Mouse (Mus musculus): ENCODE measurements around the gene Dnajc7. TPM values are rescaled to one million over a fixed set of nuclear protein-coding genes. Genes with fewer than 3 reads are reported as not detected.

Dnajc7 gene
- polyA plus RNA-seq, 1 experiment from 2014 or later, result 282 TPM

DNA sequence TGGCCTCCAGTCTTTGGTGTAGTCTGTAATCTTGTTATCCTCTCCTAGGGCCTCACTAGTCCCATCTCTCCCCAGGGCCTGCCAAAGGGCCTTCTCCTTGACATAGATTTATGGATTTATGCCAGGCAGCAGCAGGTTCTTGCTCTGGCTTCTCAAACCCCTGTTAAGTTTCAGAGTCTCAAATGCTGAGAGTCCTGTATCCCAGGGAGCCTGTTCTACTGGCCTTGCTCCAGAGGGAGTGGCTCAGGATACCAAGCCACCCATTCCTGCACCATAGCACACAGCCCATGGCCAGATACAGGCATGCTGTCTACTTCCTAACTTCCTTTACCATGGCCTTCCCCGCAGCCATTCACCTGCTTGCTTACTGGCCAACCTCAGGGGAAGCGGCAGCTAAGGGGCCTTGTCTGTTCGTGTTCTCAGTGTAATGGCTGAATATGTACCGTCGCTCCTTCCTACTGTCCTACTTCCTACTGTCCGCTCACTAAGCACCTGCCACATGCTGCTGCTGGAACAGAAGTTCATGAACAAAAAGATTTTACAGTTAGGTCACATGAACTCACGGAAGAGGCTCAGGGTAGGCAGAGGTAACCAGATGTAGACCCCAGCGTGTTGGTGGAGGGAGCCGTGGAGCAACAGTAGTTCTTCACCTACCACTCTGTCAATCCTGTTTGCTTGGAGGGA is 40.7 kb downstream of the Dnajc7 start:
- Histone ChIP-seq H3K27ac (no peak overlapping the region), H3K9ac (replicated peaks) (no peak overlapping the region), H3K27me3 (0 out of 2 replicates have a peak, but pooled peaks cover 4% of the 10 kb centered on the region), H3K4me3 (replicated peaks) (no peak overlapping the region), H3K4me1 (replicated peaks) (peaks cover 13% of the 10 kb centered on the region), H3K9me3 (no peaks in the 10 kb centered on the region), H3K4me2 (no peak overlapping the region), H3K36me3 (peaks cover 68% of the 10 kb centered on the region)
- no peak for ATAC-seq (ENCODE audit: insufficient number of reproducible peaks, insufficient read depth, low FRiP score, low TSS enrichment, low read depth)
- WGBS, result 90% methylated on average over 9 of the region's 9 CpGs

DNA sequence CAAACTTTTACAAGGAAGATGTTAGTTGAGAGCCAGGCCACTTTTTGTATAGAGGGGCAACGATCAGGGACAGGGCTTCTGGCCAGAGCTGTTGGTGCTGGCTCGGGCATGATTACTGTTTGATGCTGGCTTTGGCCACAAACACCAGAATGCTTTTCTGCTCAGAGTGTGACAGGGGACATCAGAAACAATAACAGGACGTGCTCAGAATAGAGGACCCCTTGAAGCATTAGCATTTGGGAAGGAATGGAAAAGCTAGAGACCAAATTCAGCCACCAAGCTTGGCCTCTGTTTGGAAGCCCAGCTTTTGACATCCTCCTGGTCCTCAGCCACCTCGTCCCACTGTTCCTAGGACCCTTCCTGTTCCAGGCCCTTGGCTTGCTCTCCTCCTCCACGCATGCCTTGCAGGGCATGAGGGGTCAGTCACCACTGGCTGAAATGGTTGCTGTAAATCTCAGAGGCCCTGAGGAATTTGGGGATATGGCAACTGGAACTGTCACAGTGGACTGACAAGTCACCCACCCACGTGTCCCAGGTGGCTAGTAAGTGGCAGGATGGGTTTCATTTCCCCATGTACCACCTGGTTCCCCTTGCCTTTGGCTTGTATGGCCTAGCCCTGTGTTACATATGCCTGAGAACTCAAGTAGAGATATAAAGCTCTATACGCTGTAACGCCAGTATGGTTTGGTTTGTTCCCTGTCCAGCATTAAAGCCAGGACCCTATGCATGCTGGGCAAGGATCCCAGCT is 41.9 kb downstream of the Dnajc7 start:
- Histone ChIP-seq H3K4me2 (no peak overlapping the region), H3K27me3 (0 out of 2 replicates have a peak, but pooled peaks cover 4% of the 10 kb centered on the region), H3K9me3 (no peaks in the 10 kb centered on the region), H3K4me3 (replicated peaks) (no peak overlapping the region), H3K4me1 (replicated peaks) (peaks cover 13% of the 10 kb centered on the region), H3K9ac (replicated peaks) (no peak overlapping the region), H3K27ac (no peak overlapping the region), H3K36me3 (peaks cover 56% of the 10 kb centered on the region)
- no peak for ATAC-seq (ENCODE audit: insufficient number of reproducible peaks, insufficient read depth, low FRiP score, low TSS enrichment, low read depth)
- WGBS, result 79% methylated on average over 8 of the region's 8 CpGs

DNA sequence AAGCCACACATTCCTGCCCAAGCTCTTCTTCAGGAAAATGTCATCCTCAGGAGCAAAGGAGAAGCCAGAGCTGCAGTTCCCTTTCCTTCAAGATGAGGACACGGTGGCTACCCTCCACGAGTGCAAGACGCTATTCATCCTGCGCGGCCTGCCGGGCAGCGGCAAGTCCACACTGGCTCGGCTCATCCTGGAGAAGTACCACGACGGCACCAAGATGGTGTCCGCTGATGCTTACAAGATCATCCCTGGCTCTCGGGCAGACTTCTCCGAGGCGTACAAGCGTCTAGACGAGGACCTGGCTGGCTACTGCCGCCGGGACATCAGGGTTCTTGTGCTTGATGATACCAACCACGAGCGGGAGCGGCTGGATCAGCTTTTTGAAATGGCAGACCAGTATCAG is 43.7 kb downstream of the Dnajc7 start:
- Histone ChIP-seq H3K9me3 (no peaks in the 10 kb centered on the region), H3K9ac (replicated peaks) (no peak overlapping the region), H3K27me3 (peaks cover 14% of the 10 kb centered on the region), H3K27ac (no peak overlapping the region), H3K4me2 (0 out of 2 replicates have a peak overlapping the region, but pooled peaks have one; percentile 69), H3K4me1 (replicated peaks) (peaks cover 13% of the 10 kb centered on the region), H3K36me3 (peaks cover 38% of the 10 kb centered on the region), H3K4me3 (replicated peaks) (no peak overlapping the region)
- no peak for ATAC-seq (ENCODE audit: insufficient number of reproducible peaks, insufficient read depth, low FRiP score, low TSS enrichment, low read depth)
- 73% methylated on average over 21 of the region's 21 CpGs for WGBS

DNA sequence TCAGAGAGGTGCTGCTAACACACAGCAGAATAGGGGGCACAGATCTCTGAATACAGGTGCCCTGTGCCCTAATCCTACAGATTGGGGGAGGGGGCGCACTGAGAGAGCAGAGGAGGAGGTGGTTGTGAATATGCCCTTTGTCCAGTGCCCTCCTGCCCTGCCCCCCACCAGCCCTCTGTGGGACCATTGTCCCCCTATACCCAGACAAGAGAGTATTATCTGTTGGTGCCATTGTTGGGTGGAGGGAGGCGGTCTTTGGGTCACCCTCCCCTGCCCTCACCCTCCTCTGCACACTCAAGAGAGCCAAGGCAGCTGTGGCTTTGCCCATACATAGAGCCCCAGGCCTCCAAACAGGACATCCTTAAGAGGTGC is 44.5 kb downstream of the Dnajc7 start:
- Histone ChIP-seq H3K4me3 (replicated peaks) (peak overlapping the region; percentile 65), H3K36me3 (peaks cover 30% of the 10 kb centered on the region), H3K27ac (0 out of 2 replicates have a peak overlapping the region, but pooled peaks have one; percentile 68), H3K4me1 (replicated peaks) (peaks cover 15% of the 10 kb centered on the region), H3K4me2 (peak overlapping the region; percentile 69), H3K9ac (replicated peaks) (peak overlapping the region; percentile 67), H3K27me3 (peaks cover 21% of the 10 kb centered on the region), H3K9me3 (no peaks in the 10 kb centered on the region)
- peak; percentile 13; the same call in 1 of the 2 replicates for ATAC-seq (ENCODE audit: insufficient number of reproducible peaks, insufficient read depth, low FRiP score, low TSS enrichment, low read depth)
- WGBS, result 67% methylated on average over 2 of the region's 2 CpGs

DNA sequence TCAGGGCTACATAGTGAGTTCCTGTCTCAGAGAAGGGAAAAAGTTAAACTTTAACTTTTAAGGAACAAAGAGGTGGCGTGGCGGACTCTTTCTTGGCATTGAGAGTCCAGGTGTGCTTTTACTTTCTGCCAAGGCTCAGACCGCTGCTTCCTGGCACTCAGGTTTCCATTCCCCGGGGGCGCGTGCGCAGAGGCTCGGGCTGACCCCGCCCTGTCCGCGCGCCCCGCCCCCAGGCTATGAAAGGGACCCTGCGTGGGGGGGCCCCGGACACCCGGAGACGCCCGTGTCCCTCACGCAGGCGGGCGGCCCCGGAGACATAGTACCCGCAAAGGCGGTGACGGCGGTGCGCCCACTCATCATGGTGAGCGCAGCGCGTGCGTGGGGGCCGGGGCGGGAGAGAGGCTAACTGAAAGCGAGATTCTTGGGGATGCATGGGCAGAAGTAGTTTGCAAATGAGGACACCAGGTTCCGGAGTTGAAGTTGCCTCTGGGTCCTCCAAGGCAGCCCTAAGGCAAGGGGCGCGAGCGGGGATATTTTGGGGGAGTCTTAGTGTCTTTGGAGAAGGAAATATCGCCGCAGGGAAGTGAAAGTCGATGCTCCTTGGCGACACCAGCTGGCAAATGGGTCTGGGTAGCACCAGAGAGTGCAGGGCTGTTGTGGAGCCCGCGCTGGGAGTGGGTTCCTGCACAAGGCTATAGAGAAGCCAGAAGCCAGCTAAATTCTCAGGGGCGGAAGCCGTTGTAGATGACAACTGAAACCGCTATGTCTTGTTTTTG is 45.1 kb downstream of the Dnajc7 start, which contains the start of gene Cnp:
TSS of gene Cnp (plus strand) at position 197 of the 776 bp plus-strand sequence.
- no peaks in the 10 kb centered on the region for H3K9me3 ChIP-seq
- H3K36me3 ChIP-seq, result peaks cover 24% of the 10 kb centered on the region
- peak within 1 kb of the TSS; percentile 65 for H3K4me3 ChIP-seq (replicated peaks)
- H3K9ac ChIP-seq (replicated peaks), result peak within 1 kb of the TSS; percentile 67
- WGBS, result 2% methylated on average over 47 of the region's 47 CpGs
- H3K27me3 ChIP-seq, result peaks cover 21% of the 10 kb centered on the region
- peak within 1 kb of the TSS; percentile 69 for H3K4me2 ChIP-seq
- H3K4me1 ChIP-seq (replicated peaks), result peaks cover 15% of the 10 kb centered on the region
- ATAC-seq (ENCODE audit: insufficient number of reproducible peaks, insufficient read depth, low FRiP score, low TSS enrichment, low read depth), result peak; percentile 61
- H3K27ac ChIP-seq, result peak within 1 kb of the TSS; percentile 68

DNA sequence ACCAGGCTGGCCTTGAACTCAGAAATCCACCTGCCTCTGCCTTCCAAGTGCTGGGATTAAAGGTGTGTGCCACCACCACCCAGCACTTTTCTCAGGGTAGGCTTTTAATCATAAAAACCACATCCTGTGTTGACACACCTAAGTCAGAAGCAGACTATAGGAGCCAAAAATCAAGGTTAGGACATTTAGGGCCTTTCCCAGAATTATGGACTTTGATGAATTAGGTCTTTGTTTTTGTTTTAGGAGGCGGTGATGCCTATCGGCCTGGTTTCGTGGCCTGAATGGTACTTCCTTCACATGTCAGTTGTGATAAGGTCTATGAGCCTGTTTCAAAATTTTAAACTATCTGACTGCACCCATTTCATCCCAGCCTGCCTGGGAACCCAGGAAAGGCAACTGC is 45.8 kb downstream of the Dnajc7 start:
- Histone ChIP-seq H3K4me1 (replicated peaks) (peaks cover 15% of the 10 kb centered on the region), H3K36me3 (peaks cover 17% of the 10 kb centered on the region), H3K9me3 (no peaks in the 10 kb centered on the region), H3K27me3 (peaks cover 21% of the 10 kb centered on the region), H3K4me2 (peak overlapping the region; percentile 69), H3K4me3 (replicated peaks) (peak overlapping the region; percentile 65; the same call in 1 of the 2 replicates), H3K9ac (replicated peaks) (no peak overlapping the region), H3K27ac (no peak overlapping the region)
- ATAC-seq (ENCODE audit: insufficient number of reproducible peaks, insufficient read depth, low FRiP score, low TSS enrichment, low read depth), result no peak
- 91% methylated on average over 3 of the region's 3 CpGs for WGBS

DNA sequence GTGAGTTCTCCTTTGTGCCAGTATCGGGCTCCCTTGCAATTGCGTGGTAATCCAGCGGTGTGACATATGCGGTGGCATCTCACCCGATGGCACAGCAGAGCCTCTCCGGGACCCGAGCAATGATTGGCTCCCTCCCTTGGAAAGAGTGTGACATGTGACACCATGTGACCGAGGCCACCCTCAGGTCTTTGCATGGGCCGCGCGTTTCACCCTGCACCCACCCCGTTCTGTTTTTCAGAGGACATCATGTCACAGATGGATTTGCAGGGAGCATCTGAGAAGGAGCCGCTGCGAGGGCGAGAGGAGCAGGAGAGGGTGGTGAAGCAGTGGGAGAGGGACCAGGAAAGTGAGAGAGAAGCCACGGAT is 48.8 kb downstream of the Dnajc7 start:
- Histone ChIP-seq H3K27ac (no peak overlapping the region), H3K4me2 (peak overlapping the region; percentile 40), H3K4me3 (replicated peaks) (peak overlapping the region; percentile 5; the same call in 1 of the 2 replicates), H3K36me3 (no peaks in the 10 kb centered on the region; the same call in 1 of the 2 replicates), H3K9ac (replicated peaks) (no peak overlapping the region), H3K9me3 (no peaks in the 10 kb centered on the region), H3K27me3 (peaks cover 18% of the 10 kb centered on the region), H3K4me1 (replicated peaks) (peaks cover 11% of the 10 kb centered on the region)
- WGBS, result 9% methylated on average over 16 of the region's 16 CpGs
- no peak for ATAC-seq (ENCODE audit: insufficient number of reproducible peaks, insufficient read depth, low FRiP score, low TSS enrichment, low read depth)

DNA sequence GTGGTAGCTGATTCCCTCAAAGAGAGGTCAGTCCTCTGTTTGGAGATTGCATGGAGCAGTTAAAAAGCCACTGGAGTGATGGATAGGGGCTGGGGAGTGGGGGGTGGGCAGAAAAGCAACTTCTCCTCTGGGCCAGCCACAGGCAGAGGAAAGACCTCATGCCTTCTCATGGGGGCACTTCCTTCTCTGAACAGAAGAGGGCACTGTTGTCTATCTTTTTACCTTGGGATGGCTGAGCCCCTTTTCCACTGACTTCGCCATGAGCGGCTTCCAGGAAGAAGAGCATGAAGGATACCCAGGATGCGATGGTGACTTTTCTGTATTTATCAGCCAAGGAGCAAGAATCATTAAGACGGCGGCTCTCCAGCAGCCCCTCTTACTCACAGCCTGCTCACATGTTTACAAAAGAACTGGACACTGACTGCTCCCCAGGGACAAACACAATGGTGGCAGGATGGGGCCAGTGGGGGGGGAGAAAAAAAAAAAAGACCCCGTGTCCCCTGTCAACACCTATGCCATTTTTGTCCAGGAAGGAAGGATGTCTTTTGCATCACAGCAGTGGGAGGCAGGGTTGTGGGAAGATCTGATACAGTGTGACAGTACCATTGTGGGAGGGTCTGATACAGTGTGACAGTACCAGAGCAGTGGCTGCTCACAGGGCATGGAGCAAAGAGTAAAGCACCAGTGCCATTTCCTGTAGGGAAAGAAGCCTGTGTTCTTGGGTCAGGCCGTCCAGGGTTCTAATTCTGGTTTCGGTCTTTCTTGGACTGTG is 49.4 kb downstream of the Dnajc7 start:
- H3K36me3 ChIP-seq, result no peaks in the 10 kb centered on the region
- peak overlapping the region; percentile 5; the same call in 1 of the 2 replicates for H3K4me3 ChIP-seq (replicated peaks)
- peak overlapping the region; percentile 40 for H3K4me2 ChIP-seq
- no peak overlapping the region for H3K27ac ChIP-seq
- 10% methylated on average over 8 of the region's 8 CpGs for WGBS
- H3K9ac ChIP-seq (replicated peaks), result no peak overlapping the region
- 0 out of 2 replicates have a peak, but pooled peaks have one; percentile 1 for ATAC-seq (ENCODE audit: insufficient number of reproducible peaks, insufficient read depth, low FRiP score, low TSS enrichment, low read depth)
- H3K9me3 ChIP-seq, result no peaks in the 10 kb centered on the region
- peaks cover 6% of the 10 kb centered on the region; the same call in 1 of the 2 replicates for H3K4me1 ChIP-seq (replicated peaks)
- peaks cover 17% of the 10 kb centered on the region for H3K27me3 ChIP-seq

DNA sequence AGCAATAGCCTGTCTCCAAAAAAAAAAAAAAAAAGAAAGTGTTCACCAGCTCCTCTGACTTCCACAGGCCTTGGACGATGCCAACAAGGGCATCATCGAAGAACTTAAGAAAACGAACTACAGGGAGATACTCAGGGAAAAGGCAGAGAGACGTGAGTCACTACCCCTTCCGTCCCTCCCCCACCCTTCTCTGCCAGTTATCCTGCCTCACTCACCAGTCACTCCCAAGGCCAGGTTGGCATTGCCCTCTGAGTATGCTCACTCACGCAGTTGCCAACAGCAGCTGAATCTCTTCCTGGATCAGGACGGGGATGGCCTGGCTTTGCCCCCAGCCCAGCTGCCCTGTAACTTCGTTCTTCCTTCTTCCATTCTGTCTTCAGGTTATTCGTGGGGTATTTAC is 50.2 kb downstream of the Dnajc7 start:
- Histone ChIP-seq H3K4me1 (replicated peaks) (0 out of 2 replicates have a peak, but pooled peaks cover 2% of the 10 kb centered on the region), H3K9me3 (no peaks in the 10 kb centered on the region), H3K36me3 (no peaks in the 10 kb centered on the region), H3K4me3 (replicated peaks) (no peak overlapping the region), H3K27me3 (peaks cover 17% of the 10 kb centered on the region), H3K9ac (replicated peaks) (no peak overlapping the region), H3K27ac (no peak overlapping the region), H3K4me2 (no peak overlapping the region)
- no peak for ATAC-seq (ENCODE audit: insufficient number of reproducible peaks, insufficient read depth, low FRiP score, low TSS enrichment, low read depth)
- WGBS, result 61% methylated on average over 9 of the region's 9 CpGs

DNA sequence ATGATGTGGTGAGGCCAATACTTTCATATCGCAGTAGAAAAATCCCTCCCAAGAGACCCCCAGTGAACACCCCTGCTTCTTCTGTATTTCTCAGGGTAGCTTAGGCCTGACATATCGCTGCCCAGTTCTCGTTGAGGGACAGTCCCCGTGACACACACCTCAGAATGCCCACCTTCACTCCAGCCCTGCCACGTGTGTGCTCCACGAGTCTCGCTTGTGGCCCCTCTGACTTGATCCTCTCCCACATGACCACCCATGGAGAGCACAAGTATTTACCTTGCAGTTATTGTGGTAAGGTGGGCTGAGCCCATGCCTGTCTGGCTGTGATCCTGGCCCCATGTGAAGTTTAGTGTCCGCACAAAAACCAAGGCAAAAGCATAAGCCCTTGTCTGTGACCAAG is 51.3 kb downstream of the Dnajc7 start:
- no peak for ATAC-seq (ENCODE audit: insufficient number of reproducible peaks, insufficient read depth, low FRiP score, low TSS enrichment, low read depth)
- H3K4me3 ChIP-seq (replicated peaks), result no peak overlapping the region
- H3K27ac ChIP-seq, result no peak overlapping the region
- H3K4me2 ChIP-seq, result no peak overlapping the region
- 85% methylated on average over 8 of the region's 8 CpGs for WGBS
- no peaks in the 10 kb centered on the region for H3K36me3 ChIP-seq
- H3K9me3 ChIP-seq, result no peaks in the 10 kb centered on the region
- peaks cover 17% of the 10 kb centered on the region for H3K27me3 ChIP-seq
- 0 out of 2 replicates have a peak, but pooled peaks cover 2% of the 10 kb centered on the region for H3K4me1 ChIP-seq (replicated peaks)
- no peak overlapping the region for H3K9ac ChIP-seq (replicated peaks)

Measured in limb, embryonic 12.5 days (tissue).